Mouse (Mus musculus) Patski (cell line): ENCODE measurements around the gene Ccdc142. TPM values are rescaled to one million over a fixed set of nuclear protein-coding genes. Genes with fewer than 3 reads are reported as not detected.
A peak's percentile ranks its signal among the peaks of the same experiment; 100 is the strongest.

Experiments used
- ATAC-seq: fragments of 100-300 bp; one replicate; pipeline ENCODE4 v1.8.0; 2021
- CTCF ChIA-PET: fragments of 350-600 bp; sonication (Branson Sonifier 250); formaldehyde crosslinking; loops from one replicate; lab custom pipeline; 2022; ENCODE audit warnings: inconsistent platforms; lab: Charles Lee
- POLR2A ChIA-PET: fragments of 350-600 bp; sonication (Branson Sonifier 250); formaldehyde crosslinking; loops from one replicate; lab custom pipeline; 2022; ENCODE audit warnings: antibody characterized with exemption, inconsistent platforms; lab: Charles Lee
- DNase-seq: peaks from one replicate; pipeline ENCODE4 v3.0.0-alpha.2; 2011; ENCODE audit warnings: low read depth, low spot score
- H3K27me3 ChIP-seq: fragments of 371-371 bp; one replicate; pipeline ENCODE4 v1.5.1; 2021
- CTCF ChIP-seq: fragments of 100-300 bp; IDR thresholded peaks from one replicate; pipeline ENCODE4 v1.5.1; 2021
- in situ Hi-C: fragments of 300-500 bp; cut with MboI; formaldehyde crosslinking; loops from 3 replicates; pipeline ENCODE4 v1.11.1; 2018; ENCODE audit warnings: low pct_unique_long_range_greater_than_20kb, mixed read lengths
- polyA plus RNA-seq: library from polyadenylated mRNA; unstranded; gene quantifications from one replicate; pipeline ENCODE4 v1.2.3, GENCODE M21; 2021

Gene Ccdc142
- polyA plus RNA-seq, 1 experiment from 2014 or later: 3.5 TPM

DNA sequence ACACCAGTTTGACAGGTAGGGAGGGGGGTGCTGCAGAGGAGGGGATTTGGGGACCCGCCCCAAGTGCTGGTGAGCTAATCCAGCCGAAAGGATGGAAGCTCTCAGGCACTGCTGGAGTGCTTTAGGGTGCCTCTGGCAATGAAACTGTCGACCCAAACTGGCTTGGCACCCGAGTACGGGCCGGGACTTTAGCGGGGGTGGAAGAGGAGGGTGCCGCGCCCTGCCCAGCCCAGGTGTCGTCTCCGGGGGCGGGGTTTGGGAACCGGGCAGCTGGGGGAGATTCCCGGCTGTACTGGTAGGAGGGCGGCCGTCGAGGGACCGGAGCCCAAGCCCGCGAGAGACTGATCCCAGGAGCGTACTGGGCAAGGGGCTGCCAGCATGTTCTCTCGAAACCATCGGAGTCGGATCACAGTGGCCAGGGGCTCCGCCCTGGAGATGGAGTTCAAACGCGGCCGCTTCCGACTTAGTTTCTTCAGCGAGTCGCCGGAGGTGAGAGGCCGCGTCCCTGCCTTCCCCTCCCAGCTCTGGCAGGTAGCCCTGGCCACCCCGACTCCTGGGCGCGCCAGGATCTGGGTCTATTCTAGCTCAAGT is 34.3 kb downstream of the Ccdc142 start:
- in situ Hi-C loops: no loop called here
- H3K27me3 ChIP-seq: no peaks in the 10 kb centered on the region
- ChIA-PET POLR2A (interaction anchor here (0.7 to 1.2 kb wide), 2 partner anchors 17 to 58 kb away, joined by 3 read pairs; partner anchors contain the start of gene Pcgf1), CTCF (no interaction called here)
- ATAC-seq: no peak
- DNase-seq: no peak
- no peak for TF ChIP-seq CTCF

DNA sequence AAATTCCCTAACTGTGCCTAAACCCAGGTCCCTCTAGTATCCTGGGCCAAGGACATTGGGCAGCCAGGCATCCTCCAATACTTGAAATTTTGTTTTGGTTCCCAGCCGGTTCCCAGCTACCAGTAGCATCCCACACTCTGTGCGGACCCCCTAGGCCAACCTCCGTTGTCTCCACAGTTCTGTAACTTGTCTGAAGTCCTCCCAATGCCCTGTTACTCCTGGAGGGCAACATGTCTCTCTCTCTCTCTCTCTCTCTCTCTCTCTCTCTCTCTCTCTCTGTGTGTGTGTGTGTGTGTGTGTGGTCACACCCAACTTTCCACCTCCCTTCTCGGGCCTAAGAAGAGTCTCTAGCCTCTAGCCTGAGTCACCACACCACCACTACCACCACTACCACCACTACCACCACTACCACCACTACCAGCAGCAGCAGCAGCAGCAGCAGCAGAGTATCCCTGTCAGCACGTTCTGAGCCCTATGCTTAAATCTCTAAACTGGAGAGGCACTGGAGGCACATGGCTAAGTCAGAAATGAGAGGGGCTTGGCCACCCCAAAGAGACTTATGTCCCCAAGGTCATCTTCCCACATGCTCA is 35.0 kb downstream of the Ccdc142 start:
- no peak for TF ChIP-seq CTCF
- in situ Hi-C loops: no loop called here

DNA sequence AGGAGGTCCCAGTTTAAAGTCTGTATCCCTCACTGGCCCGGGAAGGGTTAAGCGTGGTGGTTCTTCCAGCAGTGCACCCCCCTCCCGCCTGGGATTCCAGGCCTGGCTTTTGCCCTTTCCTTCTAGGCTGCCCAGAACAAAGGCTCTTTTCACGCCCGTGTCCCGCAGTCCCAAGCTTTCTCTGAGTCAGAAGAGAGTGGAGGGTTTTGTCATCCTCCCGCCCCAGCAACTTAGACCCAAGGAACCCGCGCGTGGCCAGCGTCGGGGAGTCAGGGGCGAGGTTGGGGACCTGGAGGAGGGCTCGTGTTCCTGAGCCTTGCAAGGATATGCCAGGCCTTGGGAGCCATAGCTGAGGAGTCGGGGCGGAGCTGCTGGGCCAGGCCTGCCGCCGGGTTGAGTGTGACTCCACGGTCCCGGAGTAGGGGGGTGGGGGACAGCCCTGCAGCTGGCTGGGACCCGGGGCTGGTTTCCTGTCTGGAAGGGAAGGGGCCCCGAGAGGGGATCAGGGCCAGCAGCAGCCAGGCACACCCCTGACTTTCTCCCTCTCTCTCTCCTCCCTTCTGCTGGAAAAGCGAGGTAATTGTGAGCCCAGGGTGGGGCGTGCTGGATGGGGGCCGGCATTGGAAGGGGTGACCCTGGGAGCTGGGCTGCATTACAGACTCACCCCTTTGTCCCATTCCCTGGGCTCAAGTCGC is 35.6 kb downstream of the Ccdc142 start:
- H3K27me3 ChIP-seq: no peaks in the 10 kb centered on the region
- in situ Hi-C loops: no loop called here
- ChIA-PET CTCF (interaction anchor here (1.3 to 1.4 kb wide), 2 partner anchors 14 to 22 kb away, joined by 3 read pairs; no protein-coding TSS in a partner anchor), POLR2A (interaction anchor here (0.5 to 2.0 kb wide), 8 partner anchors 11 to 44 kb away, joined by 3 to 11 read pairs (median 6); partner anchors contain the start of gene Wbp1)
- DNase-seq (no peak), ATAC-seq (peak; percentile 46)
- no peak for TF ChIP-seq CTCF

More for the DNA sequence above, 35.0 kb downstream of the Ccdc142 start:
- no peaks in the 10 kb centered on the region for H3K27me3 ChIP-seq
- ChIA-PET POLR2A (interaction anchor here (0.7 to 2.0 kb wide), 9 partner anchors 12 to 59 kb away, joined by 3 to 11 read pairs (median 5); partner anchors contain the start of genes Pcgf1 and Wbp1), CTCF (interaction anchor here (1.4 kb wide), 1 partner anchor 23 kb away, joined by 3 read pairs; no protein-coding TSS in a partner anchor)
- no peak for ATAC-seq
- no peak for DNase-seq

DNA sequence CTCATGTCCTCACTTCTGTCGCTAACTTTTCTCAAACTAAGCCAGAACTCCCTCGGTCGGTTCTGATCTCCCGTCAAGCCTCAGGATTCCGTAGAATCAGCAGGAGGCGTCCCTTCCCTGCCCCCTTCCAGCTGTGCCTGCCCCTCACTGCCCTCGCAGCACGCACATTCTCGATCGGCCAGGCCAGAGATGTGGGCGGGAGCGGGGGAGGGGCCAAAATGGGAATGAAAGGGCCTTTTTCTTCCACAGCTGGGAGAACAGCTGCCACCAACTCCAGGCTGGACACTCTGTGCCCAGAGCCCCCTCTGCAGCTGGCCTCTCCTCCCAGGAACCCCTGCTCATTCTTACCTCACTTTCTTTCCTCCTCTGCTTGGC is 36.2 kb downstream of the Ccdc142 start:
- H3K27me3 ChIP-seq: no peaks in the 10 kb centered on the region
- ATAC-seq (peak; percentile 66), DNase-seq (no peak)
- no peak for TF ChIP-seq CTCF
- in situ Hi-C loops: no loop called here
- ChIA-PET CTCF (interaction anchor here (1.3 to 1.4 kb wide), 2 partner anchors 14 to 21 kb away, joined by 3 read pairs; no protein-coding TSS in a partner anchor), POLR2A (interaction anchor here (0.5 to 2.0 kb wide), 7 partner anchors 11 to 23 kb away, joined by 4 to 11 read pairs (median 6); partner anchors contain the start of gene Wbp1)

DNA sequence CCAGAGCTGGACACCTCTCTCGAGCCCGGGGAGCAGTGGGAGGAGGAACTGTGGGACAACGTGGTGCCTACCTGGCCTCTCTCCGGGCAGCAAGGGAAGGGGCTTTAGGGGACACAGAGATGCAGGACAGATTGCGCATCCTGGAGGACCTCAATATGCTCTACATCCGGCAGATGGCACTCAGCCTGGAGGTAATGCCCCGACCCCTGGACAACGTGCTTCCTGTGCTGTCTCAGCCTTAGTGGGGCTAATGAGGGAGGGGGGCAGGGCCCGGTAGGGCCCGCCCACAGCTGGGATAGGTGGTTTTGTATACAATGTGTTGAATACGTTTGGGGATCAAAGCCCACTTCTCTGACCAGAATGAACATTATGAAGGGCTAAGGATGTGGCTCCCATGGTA is 36.7 kb downstream of the Ccdc142 start:
- no peak for TF ChIP-seq CTCF
- in situ Hi-C loops: no loop called here
- H3K27me3 ChIP-seq: no peaks in the 10 kb centered on the region
- ATAC-seq (peak; percentile 19), DNase-seq (no peak)
- CTCF ChIA-PET: interaction anchor here (1.3 to 1.4 kb wide), 2 partner anchors 15 to 21 kb away, joined by 3 read pairs; no protein-coding TSS in a partner anchor
- POLR2A ChIA-PET: interaction anchor here (1.5 to 2.0 kb wide), 4 partner anchors 10 to 18 kb away, joined by 5 to 11 read pairs (median 6); partner anchors contain the start of gene Wbp1

DNA sequence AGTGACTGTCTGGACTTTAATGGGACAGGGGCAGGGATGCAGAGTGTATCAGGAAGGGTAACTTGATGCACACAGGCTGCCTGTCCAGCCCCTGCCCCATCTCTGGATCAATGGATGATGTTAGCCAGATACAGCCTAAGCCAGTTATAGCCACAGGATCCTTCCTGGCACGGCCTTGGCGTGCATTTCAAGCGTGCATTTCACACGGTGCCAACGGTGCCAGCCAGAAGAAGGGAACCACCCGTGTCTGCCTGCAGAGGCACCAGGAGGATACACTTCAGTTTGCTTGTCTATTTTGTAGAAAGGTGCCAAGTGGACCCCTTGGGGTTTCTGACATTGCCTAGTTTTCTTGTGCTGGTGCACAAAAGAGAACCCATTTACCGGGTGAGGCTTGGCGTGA is 38.6 kb downstream of the Ccdc142 start:
- H3K27me3 ChIP-seq: no peaks in the 10 kb centered on the region

DNA sequence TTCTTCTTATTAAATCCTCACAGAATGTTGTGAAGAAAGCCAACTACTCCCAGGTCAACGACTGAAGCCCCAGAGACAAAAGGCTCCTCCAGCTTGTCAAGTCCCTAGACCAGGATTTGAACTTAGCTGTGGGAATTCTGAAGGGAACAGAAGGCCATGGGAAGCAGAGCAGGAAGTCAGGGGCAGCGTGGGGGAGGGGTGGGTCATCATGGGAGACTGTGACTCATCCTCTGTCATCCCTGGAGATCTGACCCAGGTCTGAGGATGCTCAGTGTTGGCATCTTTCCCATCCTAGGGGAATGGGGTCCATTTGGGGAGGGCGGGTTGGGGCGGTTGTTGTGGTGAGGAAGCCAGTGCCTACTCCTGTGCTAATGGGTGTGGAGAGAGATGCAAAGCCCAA is 40.2 kb downstream of the Ccdc142 start:
- in situ Hi-C loops: no loop called here
- no peak for TF ChIP-seq CTCF
- H3K27me3 ChIP-seq: no peaks in the 10 kb centered on the region
- ChIA-PET CTCF (interaction anchor here (1.0 kb wide), 1 partner anchor 24 kb away, joined by 3 read pairs; the partner anchor contains the start of gene Dctn1), POLR2A (interaction anchor here (0.7 kb wide), 1 partner anchor 82 kb away, joined by 3 read pairs; no protein-coding TSS in a partner anchor)
- DNase-seq (no peak), ATAC-seq (no peak)

More for the DNA sequence above, 38.6 kb downstream of the Ccdc142 start:
- ChIA-PET POLR2A (no interaction called here), CTCF (no interaction called here)
- in situ Hi-C loops: no loop called here
- no peak for TF ChIP-seq CTCF
- no peak for ATAC-seq
- no peak for DNase-seq

DNA sequence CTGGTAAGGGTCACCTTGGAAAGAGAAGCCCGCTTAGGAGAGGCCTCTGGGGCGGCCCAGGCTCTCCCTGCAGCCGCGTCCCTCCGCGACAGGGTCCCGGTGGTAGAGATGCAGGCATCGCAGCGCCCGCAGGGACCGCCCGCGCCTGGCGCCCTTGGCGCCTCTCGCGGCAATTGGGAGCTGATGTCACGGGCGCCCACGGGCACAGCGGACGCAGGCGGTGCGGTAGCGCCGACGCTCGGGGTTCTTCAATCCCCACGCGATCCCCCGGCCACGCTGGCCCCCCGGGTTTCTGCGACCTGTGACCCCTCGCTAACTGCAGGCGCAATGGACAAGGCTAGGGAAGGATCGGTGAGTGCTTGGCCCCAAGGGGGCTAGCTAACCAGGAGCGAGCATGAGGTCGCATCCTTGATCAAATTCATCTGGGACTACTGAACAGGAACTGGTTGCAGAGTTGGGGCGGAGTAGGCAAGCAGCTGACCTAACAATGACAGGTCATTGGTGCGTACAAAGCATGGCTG is 40.9 kb downstream of the Ccdc142 start:
- in situ Hi-C loops: no loop called here
- CTCF ChIA-PET: interaction anchor here (1.0 kb wide), 1 partner anchor 23 kb away, joined by 3 read pairs; the partner anchor contains the start of gene Dctn1
- TF ChIP-seq CTCF: no peak
- no peaks in the 10 kb centered on the region for H3K27me3 ChIP-seq
- POLR2A ChIA-PET: interaction anchor here (0.7 kb wide), 1 partner anchor 82 kb away, joined by 3 read pairs; no protein-coding TSS in a partner anchor
- ATAC-seq (no peak), DNase-seq (no peak)

DNA sequence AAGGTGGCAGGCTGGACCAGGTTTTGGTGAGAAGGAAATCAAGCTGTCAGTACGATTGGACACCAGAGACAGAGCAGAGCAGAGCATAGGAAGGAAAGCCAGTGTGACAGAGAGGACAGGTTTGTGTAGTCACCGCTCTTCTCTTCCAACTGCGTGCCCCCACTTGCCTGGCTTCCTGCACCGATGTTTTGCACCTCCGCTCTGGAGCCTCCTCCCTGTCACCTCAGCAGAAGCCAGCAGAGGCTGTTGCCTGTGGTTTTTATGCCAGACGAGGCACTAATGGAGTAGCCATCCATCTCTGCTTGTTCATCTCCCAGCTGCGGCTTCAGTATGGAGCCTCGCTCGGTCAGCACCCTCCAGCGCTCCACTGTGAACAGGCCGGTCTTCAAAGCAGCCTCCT is 41.5 kb downstream of the Ccdc142 start:
- ATAC-seq (no peak), DNase-seq (no peak)
- in situ Hi-C loops: no loop called here
- CTCF ChIA-PET: no interaction called here
- no peaks in the 10 kb centered on the region for H3K27me3 ChIP-seq
- POLR2A ChIA-PET: no interaction called here
- no peak for TF ChIP-seq CTCF

DNA sequence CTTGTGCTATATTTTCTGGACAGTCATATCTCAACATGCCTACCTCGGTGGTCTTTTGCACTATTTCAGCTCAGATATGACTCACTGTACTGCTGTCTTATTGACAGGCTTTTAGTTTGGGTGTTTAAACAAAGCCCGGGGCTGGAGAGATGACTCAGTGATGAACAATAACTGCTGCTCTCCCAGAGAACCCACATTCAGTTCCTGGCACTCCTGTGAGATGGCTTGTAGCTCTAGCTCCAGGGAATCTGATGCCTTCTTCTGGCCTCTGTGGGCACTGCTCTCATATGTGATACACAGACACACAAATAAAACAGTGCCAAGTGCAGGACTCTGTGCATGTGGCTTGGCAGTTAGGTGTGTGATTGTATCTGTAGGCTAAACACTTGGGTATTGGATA is 43.8 kb downstream of the Ccdc142 start:
- ATAC-seq (peak; percentile 13), DNase-seq (no peak)
- ChIA-PET CTCF (interaction anchor here (1.0 to 1.8 kb wide), 3 partner anchors 14 to 27 kb away, joined by 3 to 8 read pairs (median 3); no protein-coding TSS in a partner anchor), POLR2A (interaction anchor here (0.5 to 1.2 kb wide), 2 partner anchors 11 to 13 kb away, joined by 5 to 7 read pairs; partner anchors contain the start of genes 1700003E16Rik and Wdr54)
- TF ChIP-seq CTCF: no peak
- H3K27me3 ChIP-seq: no peaks in the 10 kb centered on the region
- in situ Hi-C loops: no loop called here
